Mouse (Mus musculus) limb, embryonic 14.5 days (tissue): Measurements from ENCODE around the gene Hbq1a. TPM values are rescaled to one million over a fixed set of nuclear protein-coding genes. Genes with fewer than 3 reads are reported as not detected.
"Not testable (repeated sequence)": the region's sequence is repeated elsewhere in the genome, so short reads cannot be mapped to it uniquely, and the experiment has no call there.

Experiments
- ATAC-seq: fragments of 200-750 bp; cut with Nextera tagmentation; 2 replicates; pipeline ENCODE4 v1.8.0; 2017; ENCODE audit warnings: low read depth, moderate number of reproducible peaks, moderate TSS enrichment; ENCODE audit not compliant: low FRiP score
- DNase-seq: peaks from one replicate; pipeline ENCODE4 v3.0.0-alpha.2; 2015; ENCODE audit warnings: low spot score
- H3K27ac ChIP-seq: fragments of 300-500 bp; sonication (generic); replicated peaks from 2 replicates; pipeline ENCODE4 v1.5.1; 2014; ENCODE audit warnings: low read depth, mild to moderate bottlenecking, low read length, moderate library complexity, mixed read lengths
- H3K27me3 ChIP-seq: fragments of 300-500 bp; sonication (generic); 2 replicates; pipeline ENCODE4 v1.6.1; 2014; ENCODE audit warnings: low read length, mixed read lengths; ENCODE audit not compliant: control insufficient read depth, insufficient read depth
- H3K36me3 ChIP-seq: fragments of 300-500 bp; sonication (generic); 2 replicates; pipeline ENCODE4 v1.6.1; 2014; ENCODE audit warnings: mild to moderate bottlenecking, low read length, moderate library complexity, mixed read lengths; ENCODE audit not compliant: control insufficient read depth, insufficient read depth
- H3K4me1 ChIP-seq: fragments of 300-500 bp; sonication (generic); 2 replicates; pipeline ENCODE4 v1.6.1; 2014; ENCODE audit warnings: antibody characterized with exemption, low read length, mixed read lengths; ENCODE audit not compliant: control insufficient read depth, insufficient read depth
- H3K4me2 ChIP-seq: fragments of 300-500 bp; sonication (generic); replicated peaks from 2 replicates; pipeline ENCODE4 v1.6.1; 2014; ENCODE audit warnings: low read depth, mild to moderate bottlenecking, low read length, moderate library complexity; ENCODE audit not compliant: severe bottlenecking
- H3K4me3 ChIP-seq: fragments of 300-500 bp; sonication (generic); replicated peaks from 2 replicates; pipeline ENCODE4 v1.5.1; 2014; ENCODE audit warnings: low read length
- H3K9ac ChIP-seq: fragments of 300-500 bp; sonication (generic); 2 replicates; pipeline ENCODE4 v1.6.1; 2014; ENCODE audit warnings: mild to moderate bottlenecking, low read depth, low read length, moderate library complexity; ENCODE audit not compliant: severe bottlenecking
- H3K9me3 ChIP-seq: fragments of 300-500 bp; sonication (generic); 2 replicates; pipeline ENCODE4 v1.6.1; 2016; ENCODE audit warnings: low read length; ENCODE audit not compliant: control insufficient read depth
- POLR2A ChIP-seq: fragments of 200-500 bp; IDR thresholded peaks from 2 replicates; pipeline ENCODE4 v1.8.0; 2012; ENCODE audit warnings: inconsistent platforms, mild to moderate bottlenecking, moderate library complexity, borderline replicate concordance; ENCODE audit not compliant: insufficient read depth, insufficient read length; ENCODE audit errors: extremely low read depth
- WGBS: fragments of 180-500 bp; shearing (Covaris S2); extraction: QIAGEN DNeasy Blood & Tissue Kit; methylation state at CpG from one replicate; pipeline ENCODE4 v1.1.7; 2014; 5-methylcytosine and 5-hydroxymethylcytosine counted together
- polyA plus RNA-seq, 2 experiments: library from polyadenylated mRNA; depleted of rRNA in 1 of 2; stranded (reverse) in 1 of 2; unstranded in 1 of 2; fragments of >200 nt; fragmentation: Nextera tagmentation in 1 of 2; extraction: Ambion mirVana in 1 of 2; gene quantifications; 2 replicates each; pipeline versions ENCODE4 v1.2.1 to v1.2.3; 2012 to 2014

Gene Hbq1a
- polyA plus RNA-seq, 2 experiments, result 0.83 to 1.3 TPM

DNA sequence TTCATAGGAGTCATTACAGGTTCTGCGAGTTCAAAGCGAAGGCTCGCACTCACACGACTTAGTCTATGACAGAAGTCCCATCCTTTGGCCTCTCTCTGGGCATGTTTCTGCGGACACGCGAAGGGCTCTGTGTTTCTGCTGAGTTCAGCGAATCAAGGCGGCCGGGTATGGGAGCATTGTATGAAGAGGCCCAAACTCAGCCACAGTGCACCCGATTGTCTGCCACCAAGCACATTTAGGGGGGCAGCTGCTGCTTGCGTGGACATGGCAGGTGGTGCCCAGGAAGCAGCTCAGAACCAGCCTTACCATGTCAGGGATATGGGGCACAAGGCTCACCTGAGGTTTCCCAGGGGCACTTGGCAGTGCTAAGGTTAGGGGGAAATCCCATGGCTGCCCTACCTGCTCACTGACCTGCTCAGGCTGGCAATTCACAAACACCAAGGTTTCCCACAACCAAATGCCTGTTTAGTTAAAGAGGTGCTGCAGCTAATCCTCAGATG, 21.4 kb upstream of the Hbq1a start:
- Histone ChIP-seq H3K27ac (no peak overlapping the region), H3K9me3 (no peaks in the 10 kb centered on the region), H3K9ac (no peak overlapping the region), H3K4me3 (no peak overlapping the region), H3K4me2 (no peak overlapping the region), H3K36me3 (no peaks in the 10 kb centered on the region), H3K27me3 (no peaks in the 10 kb centered on the region; the same call in 1 of the 2 replicates), H3K4me1 (no peaks in the 10 kb centered on the region)
- TF ChIP-seq POLR2A, result no peak
- 77% methylated on average over 12 of the region's 12 CpGs for WGBS
- no peak for DNase-seq
- no peak for ATAC-seq

DNA sequence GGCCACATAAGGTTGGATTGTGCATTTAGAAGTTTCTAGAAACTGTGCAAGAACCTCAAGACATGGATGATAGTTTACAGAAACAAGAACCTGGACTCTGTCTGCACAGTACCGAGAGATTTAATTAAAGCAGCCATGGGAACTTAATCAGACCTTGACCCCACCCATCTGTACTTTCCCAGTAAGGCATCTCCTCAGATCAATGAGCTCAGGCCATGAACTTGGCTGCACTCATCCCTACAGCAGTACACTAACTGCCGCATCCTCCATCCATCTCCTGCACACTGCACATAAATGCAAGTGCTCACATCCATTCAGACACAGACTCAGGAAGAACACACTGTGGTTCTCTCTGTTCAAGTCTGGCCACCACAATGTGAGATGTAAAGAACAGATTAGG, 19.2 kb upstream of the Hbq1a start:
- TF ChIP-seq POLR2A, result no peak
- Histone ChIP-seq H3K9me3 (no peaks in the 10 kb centered on the region), H3K27me3 (no peaks in the 10 kb centered on the region; the same call in 1 of the 2 replicates), H3K27ac (no peak overlapping the region), H3K4me1 (no peaks in the 10 kb centered on the region), H3K4me3 (no peak overlapping the region), H3K4me2 (no peak overlapping the region), H3K9ac (no peak overlapping the region), H3K36me3 (no peaks in the 10 kb centered on the region)
- no peak for DNase-seq
- ATAC-seq, result no peak
- WGBS, result 72% methylated on average over 2 of the region's 2 CpGs

DNA sequence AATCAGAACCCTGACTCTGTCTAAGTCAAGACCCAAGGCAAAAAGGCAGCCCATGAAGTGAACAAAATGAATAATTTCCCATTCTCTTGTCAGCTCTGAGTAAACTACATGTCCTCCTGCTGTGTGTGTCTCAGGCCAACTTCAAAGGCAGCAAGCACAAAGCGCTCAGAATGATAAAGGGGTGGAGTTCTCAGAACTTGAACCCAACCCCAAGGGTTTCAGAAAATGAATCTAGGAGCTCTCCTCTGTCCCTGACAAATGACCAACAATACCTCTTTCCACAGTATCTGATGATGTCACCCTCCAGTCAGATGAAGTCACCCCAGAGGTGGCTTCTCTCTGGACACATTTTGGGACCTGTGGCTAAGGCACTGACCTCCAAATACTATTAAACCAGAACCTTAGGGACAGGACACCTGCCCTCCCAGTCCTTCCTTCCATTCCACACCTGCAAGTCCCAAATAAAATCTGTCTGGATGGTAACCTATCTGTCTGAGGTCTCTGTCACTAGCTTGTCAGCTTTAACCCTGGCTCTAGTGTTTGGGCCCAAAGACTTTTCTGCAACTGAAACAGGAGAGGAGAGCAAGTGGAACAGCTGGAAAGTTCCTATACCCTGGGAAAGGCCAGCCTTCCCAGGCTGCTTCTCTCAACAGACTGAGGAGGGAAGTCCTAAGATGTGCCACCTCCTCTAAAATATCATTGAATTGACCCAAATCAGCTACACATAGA, 18.3 kb upstream of the Hbq1a start:
- 71% methylated on average over 1 of the region's 1 CpGs for WGBS
- no peak for DNase-seq
- no peak for TF ChIP-seq POLR2A

DNA sequence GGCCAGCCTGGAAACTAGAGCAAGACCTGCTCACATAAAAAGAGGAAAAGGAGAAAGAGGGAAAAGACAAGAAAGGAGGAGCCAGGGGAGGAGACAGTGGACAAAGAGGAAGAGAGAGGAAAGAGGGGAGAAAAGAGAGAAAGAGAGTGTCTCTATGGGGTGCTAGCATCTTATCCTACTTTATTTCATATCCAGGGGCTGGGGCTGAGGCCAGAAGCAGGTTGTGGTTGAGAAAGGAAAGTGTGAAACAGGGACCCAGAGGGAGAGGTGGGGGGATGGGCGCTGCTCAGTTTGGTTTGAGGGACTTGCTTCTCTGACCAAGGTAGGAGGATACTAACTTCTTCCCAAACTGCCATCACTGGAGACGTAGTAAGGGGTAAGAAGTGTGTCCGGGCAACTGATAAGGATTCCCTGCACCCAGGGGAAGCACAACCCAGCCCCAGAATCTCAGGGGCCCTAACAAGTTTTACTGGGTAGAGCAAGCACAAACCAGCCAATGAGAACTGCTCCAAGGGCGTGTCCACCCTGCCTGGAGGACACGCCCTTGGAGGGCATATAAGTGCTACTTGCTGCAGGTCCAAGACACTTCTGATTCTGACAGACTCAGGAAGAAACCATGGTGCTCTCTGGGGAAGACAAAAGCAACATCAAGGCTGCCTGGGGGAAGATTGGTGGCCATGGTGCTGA, 16.6 kb upstream of the Hbq1a start, which contains the start of gene Hba-a1:
Gene Hba-a1 (plus strand): TSS at position 421 of the 687 bp plus-strand sequence.
- ATAC-seq, result not testable (repeated sequence)

More for the DNA sequence above, 18.3 kb upstream of the Hbq1a start:
- Histone ChIP-seq H3K36me3 (no peaks in the 10 kb centered on the region), H3K4me1 (no peaks in the 10 kb centered on the region), H3K27ac (no peak overlapping the region), H3K4me2 (no peak overlapping the region), H3K9ac (no peak overlapping the region), H3K4me3 (no peak overlapping the region), H3K9me3 (no peaks in the 10 kb centered on the region), H3K27me3 (no peaks in the 10 kb centered on the region; the same call in 1 of the 2 replicates)
- no peak for ATAC-seq

DNA sequence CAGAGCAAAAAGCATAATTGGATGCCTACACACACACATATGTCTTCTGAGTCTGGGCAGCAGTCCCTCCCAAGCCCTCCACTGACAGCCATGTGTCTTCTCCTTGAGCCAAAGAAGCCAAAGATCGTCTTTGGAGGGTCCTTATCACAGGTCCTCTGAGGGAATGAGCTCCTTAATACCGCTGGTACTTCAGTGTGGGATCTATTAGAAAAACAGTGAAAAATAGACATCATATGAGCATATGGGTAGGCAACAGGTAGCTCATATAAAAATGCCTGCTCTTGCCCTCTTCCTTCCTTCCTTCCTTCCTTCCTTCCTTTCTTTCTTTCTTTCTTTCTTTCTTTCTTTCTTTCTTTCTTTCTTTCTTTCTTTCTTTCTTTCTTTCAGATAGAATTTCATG, 15.3 kb upstream of the Hbq1a start:
- whole genome bisulfite sequencing, result 54% methylated on average over 2 of the region's 2 CpGs

More for the DNA sequence above, 16.6 kb upstream of the Hbq1a start, which contains the start of gene Hba-a1:
- H3K9me3 ChIP-seq, H3K4me2 ChIP-seq, H3K4me3 ChIP-seq, H3K9ac ChIP-seq, H3K27ac ChIP-seq, H3K27me3 ChIP-seq, DNase-seq, H3K36me3 ChIP-seq, H3K4me1 ChIP-seq: not testable (repeated sequence)
- WGBS, result 67% methylated on average over 1 of the region's 5 CpGs

More for the DNA sequence above, 15.3 kb upstream of the Hbq1a start:
- not testable (repeated sequence) for H3K36me3 ChIP-seq, H3K4me3 ChIP-seq, H3K27me3 ChIP-seq, H3K4me1 ChIP-seq, H3K9me3 ChIP-seq, H3K4me2 ChIP-seq, DNase-seq, H3K27ac ChIP-seq, H3K9ac ChIP-seq, ATAC-seq
